Mouse (Mus musculus) midbrain, postnatal 0 days (tissue): Measurements from ENCODE around the gene Timp3. TPM values are rescaled to one million over a fixed set of nuclear protein-coding genes. Genes with fewer than 3 reads are reported as not detected.

Source experiments
- ATAC-seq: fragments of 200-750 bp; cut with Nextera tagmentation; 2 replicates; pipeline ENCODE4 v1.8.0; 2017; ENCODE audit warnings: moderate number of reproducible peaks, mild to moderate bottlenecking, moderate TSS enrichment, moderate library complexity; ENCODE audit not compliant: low FRiP score
- DNase-seq: peaks from one replicate; pipeline ENCODE4 v3.0.0-alpha.2; 2015; ENCODE audit warnings: low spot score
- H3K27ac ChIP-seq: fragments of 300-500 bp; sonication (generic); 2 replicates; pipeline ENCODE4 v1.5.1; 2014; ENCODE audit warnings: low read depth, mild to moderate bottlenecking, low read length, mixed read lengths
- H3K27me3 ChIP-seq: fragments of 300-500 bp; sonication (generic); 2 replicates; pipeline ENCODE4 v1.6.1; 2014; ENCODE audit warnings: low read length, control low read depth, mixed read lengths; ENCODE audit not compliant: insufficient read depth
- H3K36me3 ChIP-seq: fragments of 300-500 bp; sonication (generic); 2 replicates; pipeline ENCODE4 v1.6.1; 2014; ENCODE audit warnings: low read length, control low read depth, mixed read lengths; ENCODE audit not compliant: insufficient read depth
- H3K4me1 ChIP-seq: fragments of 300-500 bp; sonication (generic); 2 replicates; pipeline ENCODE4 v1.6.1; 2014; ENCODE audit warnings: mild to moderate bottlenecking, control low read depth, antibody characterized with exemption, low read length, mixed read lengths; ENCODE audit not compliant: insufficient read depth
- H3K4me2 ChIP-seq: fragments of 300-500 bp; sonication (generic); 2 replicates; pipeline ENCODE4 v1.6.1; 2014; ENCODE audit warnings: low read depth, mild to moderate bottlenecking, low read length, mixed read lengths; ENCODE audit not compliant: poor library complexity, severe bottlenecking
- H3K4me3 ChIP-seq: fragments of 300-500 bp; sonication (generic); 2 replicates; pipeline ENCODE4 v1.5.1; 2014; ENCODE audit warnings: low read depth, mild to moderate bottlenecking, low read length, moderate library complexity
- H3K9ac ChIP-seq: fragments of 300-500 bp; sonication (generic); replicated peaks from 2 replicates; pipeline ENCODE4 v1.6.1; 2014; ENCODE audit warnings: mild to moderate bottlenecking, low read length, moderate library complexity, mixed read lengths; ENCODE audit not compliant: poor library complexity, severe bottlenecking
- H3K9me3 ChIP-seq: fragments of 300-500 bp; sonication (generic); 2 replicates; pipeline ENCODE4 v1.6.1; 2016; ENCODE audit warnings: low read length, control low read depth
- CTCF ChIP-seq: IDR thresholded peaks from 2 replicates; pipeline ENCODE4 v1.5.1; 2016; ENCODE audit warnings: antibody characterized with exemption, mild to moderate bottlenecking
- WGBS: fragments of 180-500 bp; shearing (Covaris S2); extraction: QIAGEN DNeasy Blood & Tissue Kit; methylation state at CpG from one replicate; pipeline ENCODE4 v1.1.7; 2014; 5-methylcytosine and 5-hydroxymethylcytosine counted together
- polyA plus RNA-seq: library from polyadenylated mRNA; unstranded; fragments of >200 nt; fragmentation: Nextera tagmentation; extraction: Ambion mirVana; gene quantifications from 2 replicates; pipeline ENCODE4 v1.2.1, GENCODE M21; 2015
- total RNA-seq: library from RNA; depleted of rRNA; stranded (reverse); fragments of >200 nt; gene quantifications from 2 replicates; pipeline ENCODE4 v1.2.3, GENCODE M21; 2014

The Timp3 gene
- total and polyA plus RNA-seq, 2 experiments from 2014 or later, result 47.3 to 105 TPM

DNA sequence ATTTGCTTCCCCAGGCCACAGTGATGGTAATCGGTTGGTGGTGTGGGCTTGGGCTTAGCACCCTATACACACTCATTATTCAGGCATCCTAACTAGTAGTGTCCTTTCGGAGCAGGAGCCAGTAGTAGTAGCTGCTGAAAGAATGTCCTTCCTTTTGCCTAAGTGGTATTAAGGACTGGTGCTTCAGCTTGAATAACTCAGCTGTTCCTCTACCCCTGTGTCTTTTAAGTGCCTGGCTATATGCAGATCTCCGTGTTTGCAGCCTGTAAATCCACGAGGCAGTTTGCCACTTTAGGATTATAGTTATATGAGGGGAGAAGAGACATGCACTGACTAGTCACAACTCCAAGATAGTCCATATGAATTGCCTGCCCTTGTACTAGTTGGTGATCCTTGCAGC is 38.9 kb downstream of the Timp3 start:
- Histone ChIP-seq H3K4me2 (no peak overlapping the region), H3K9ac (no peak overlapping the region), H3K9me3 (no peaks in the 10 kb centered on the region), H3K27ac (no peak overlapping the region; the same call in 1 of the 2 replicates), H3K4me1 (peaks cover 11% of the 10 kb centered on the region), H3K27me3 (no peaks in the 10 kb centered on the region), H3K36me3 (peaks cover 6% of the 10 kb centered on the region; the same call in 1 of the 2 replicates), H3K4me3 (no peak overlapping the region)
- 83% methylated on average over 4 of the region's 4 CpGs for WGBS
- ATAC-seq (no peak), DNase-seq (no peak)
- TF ChIP-seq CTCF, result no peak

DNA sequence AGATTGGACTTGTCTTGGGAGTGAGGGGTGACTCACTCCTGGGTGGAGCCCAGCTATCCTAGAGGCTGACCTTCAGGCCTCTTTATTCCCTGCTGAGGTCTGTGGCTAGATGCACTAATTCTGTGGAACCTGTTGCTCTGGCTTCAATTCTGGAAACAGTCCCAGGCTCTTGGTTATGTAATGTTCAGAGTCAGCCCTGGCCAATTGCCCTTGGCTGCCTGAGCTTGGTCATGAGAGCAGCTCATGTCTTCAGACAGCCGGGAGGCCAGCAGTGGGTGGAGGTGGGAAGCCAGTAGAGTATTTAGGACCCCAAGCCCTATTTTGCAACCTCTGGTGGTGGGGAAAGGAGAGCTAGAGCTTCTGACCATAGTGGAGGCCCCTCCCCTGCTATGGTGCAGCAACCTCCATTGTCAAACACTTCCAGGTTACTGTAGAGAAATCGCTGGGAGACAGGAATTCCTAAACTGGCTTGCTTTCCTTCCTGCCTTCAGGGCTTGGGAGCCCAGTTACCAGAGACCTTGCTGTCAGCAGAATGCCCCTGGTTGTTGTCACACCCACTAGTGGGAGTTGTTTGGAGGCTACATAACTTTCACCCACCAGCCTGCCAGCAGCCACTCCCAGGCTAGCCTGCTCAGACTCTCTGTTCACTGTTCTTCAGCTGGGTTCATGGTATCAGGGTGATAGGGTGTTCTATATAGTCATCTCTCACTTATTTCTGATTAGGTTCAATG is 39.6 kb downstream of the Timp3 start:
- H3K4me1 ChIP-seq, result peaks cover 11% of the 10 kb centered on the region
- no peaks in the 10 kb centered on the region for H3K9me3 ChIP-seq
- DNase-seq (peak; percentile 88), ATAC-seq (no peak; the same call in 1 of the 2 replicates)
- H3K4me3 ChIP-seq, result no peak overlapping the region
- peaks cover 11% of the 10 kb centered on the region; the same call in 1 of the 2 replicates for H3K36me3 ChIP-seq
- H3K9ac ChIP-seq, result no peak overlapping the region
- H3K27me3 ChIP-seq, result no peaks in the 10 kb centered on the region
- WGBS, result 68% methylated on average over 2 of the region's 2 CpGs
- TF ChIP-seq CTCF, result no peak
- no peak overlapping the region; the same call in 1 of the 2 replicates for H3K27ac ChIP-seq
- no peak overlapping the region for H3K4me2 ChIP-seq

GRCm38 (mm10) chr10:86340421-86340820 is 40.2 kb downstream of the Timp3 start:
- Histone ChIP-seq H3K27me3 (no peaks in the 10 kb centered on the region), H3K9me3 (no peaks in the 10 kb centered on the region), H3K27ac (no peak overlapping the region), H3K36me3 (peaks cover 11% of the 10 kb centered on the region), H3K4me3 (no peak overlapping the region), H3K4me1 (peaks cover 11% of the 10 kb centered on the region), H3K4me2 (no peak overlapping the region), H3K9ac (0 out of 2 replicates have a peak overlapping the region, but pooled peaks have one; percentile 4)
- DNase-seq (no peak), ATAC-seq (no peak)
- 76% methylated on average over 7 of the region's 7 CpGs for WGBS
- TF ChIP-seq CTCF, result no peak

GRCm38 (mm10) chr10:86340991-86341527 is 40.9 kb downstream of the Timp3 start:
- Histone ChIP-seq H3K9me3 (no peaks in the 10 kb centered on the region), H3K27me3 (no peaks in the 10 kb centered on the region), H3K27ac (no peak overlapping the region; the same call in 1 of the 2 replicates), H3K4me1 (peaks cover 11% of the 10 kb centered on the region), H3K9ac (no peak overlapping the region), H3K36me3 (peaks cover 14% of the 10 kb centered on the region), H3K4me3 (no peak overlapping the region), H3K4me2 (no peak overlapping the region)
- 65% methylated on average over 3 of the region's 3 CpGs for WGBS
- ATAC-seq (no peak), DNase-seq (no peak)
- TF ChIP-seq CTCF, result no peak

DNA sequence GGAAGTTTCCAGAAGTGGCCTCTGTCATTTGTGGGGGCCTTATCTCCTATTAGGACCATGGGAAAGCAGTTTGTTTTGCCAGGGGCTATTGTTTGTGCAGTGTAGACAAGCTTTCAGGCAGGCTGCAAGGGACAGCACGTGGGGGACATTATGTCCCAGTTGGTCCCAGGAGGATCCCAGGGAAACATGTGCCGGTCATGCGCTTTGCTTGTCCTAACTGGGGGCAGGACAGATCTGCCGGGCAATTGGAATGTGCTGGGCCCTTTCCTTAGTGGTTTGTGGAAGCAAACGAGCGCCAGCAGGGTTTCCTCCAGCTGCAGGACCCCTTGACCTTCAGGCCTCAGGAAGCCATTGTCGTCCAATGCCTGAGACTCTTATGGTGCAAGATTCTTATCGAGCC is 41.4 kb downstream of the Timp3 start:
- ATAC-seq (no peak), DNase-seq (no peak)
- TF ChIP-seq CTCF, result no peak
- no peak overlapping the region for H3K4me2 ChIP-seq
- peaks cover 14% of the 10 kb centered on the region for H3K36me3 ChIP-seq
- H3K9me3 ChIP-seq, result no peaks in the 10 kb centered on the region
- H3K27me3 ChIP-seq, result no peaks in the 10 kb centered on the region
- 33% methylated on average over 8 of the region's 8 CpGs for WGBS
- H3K27ac ChIP-seq, result no peak overlapping the region
- no peak overlapping the region for H3K9ac ChIP-seq
- no peak overlapping the region for H3K4me3 ChIP-seq
- peaks cover 11% of the 10 kb centered on the region for H3K4me1 ChIP-seq

DNA sequence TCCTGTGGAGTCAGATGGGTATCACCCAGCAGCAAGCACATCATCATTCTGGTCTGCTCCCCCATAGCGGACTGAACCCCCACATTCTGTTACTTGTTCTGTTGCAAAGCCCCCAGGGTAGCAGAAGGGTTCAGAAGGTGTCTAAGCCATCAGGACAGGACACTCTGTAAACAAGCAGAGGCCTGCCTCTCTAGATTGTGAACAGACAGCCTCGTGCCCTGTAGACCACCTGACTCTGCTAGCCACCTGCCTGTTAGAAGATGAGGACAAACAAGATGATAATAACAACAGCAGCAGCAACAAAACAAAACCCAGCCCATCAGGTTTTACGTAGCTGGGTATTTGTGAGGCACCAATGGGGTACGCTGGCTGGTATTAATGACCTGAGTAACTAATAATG is 42.0 kb downstream of the Timp3 start:
- H3K27me3 ChIP-seq, result no peaks in the 10 kb centered on the region

More for the DNA sequence above, 42.0 kb downstream of the Timp3 start:
- TF ChIP-seq CTCF, result no peak
- peaks cover 11% of the 10 kb centered on the region for H3K4me1 ChIP-seq
- H3K4me3 ChIP-seq, result no peak overlapping the region
- ATAC-seq, result no peak
- H3K9me3 ChIP-seq, result no peaks in the 10 kb centered on the region
- no peak overlapping the region for H3K4me2 ChIP-seq
- DNase-seq, result no peak
- no peak overlapping the region for H3K9ac ChIP-seq
- WGBS, result 74% methylated on average over 4 of the region's 4 CpGs
- peak overlapping the region; percentile 26; the same call in 1 of the 2 replicates for H3K27ac ChIP-seq
- H3K36me3 ChIP-seq, result peaks cover 14% of the 10 kb centered on the region
